Mouse (Mus musculus): Measurements from ENCODE around the gene Cfap73. TPM values are rescaled to one million over a fixed set of nuclear protein-coding genes. Genes with fewer than 3 reads are reported as not detected.

Cfap73 gene
- total RNA-seq (2021): not detected

DNA sequence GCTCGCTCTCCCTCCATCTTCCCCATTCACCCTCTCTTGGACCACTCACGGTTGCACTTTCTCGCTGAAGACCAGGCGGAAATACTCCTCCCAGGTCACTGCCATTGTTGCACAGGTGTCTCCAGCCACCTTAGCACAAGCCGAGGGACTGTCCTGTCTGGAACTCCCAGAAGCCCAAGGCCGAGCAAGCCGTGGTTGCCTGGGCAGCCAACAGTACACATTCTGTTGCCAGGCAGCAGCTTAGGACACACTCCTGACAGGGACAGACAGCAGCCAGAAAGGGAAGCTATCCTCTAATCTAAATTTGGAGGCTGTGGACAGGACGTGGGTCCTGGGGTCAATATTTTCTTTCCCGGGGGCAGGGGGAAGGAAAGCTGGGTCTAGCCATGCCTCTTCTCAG is at the start of gene Cfap73:
Gene Cfap73 (minus strand): TSS at position 105 of the 400 bp plus-strand sequence.
- no peak for DNase-seq

DNA sequence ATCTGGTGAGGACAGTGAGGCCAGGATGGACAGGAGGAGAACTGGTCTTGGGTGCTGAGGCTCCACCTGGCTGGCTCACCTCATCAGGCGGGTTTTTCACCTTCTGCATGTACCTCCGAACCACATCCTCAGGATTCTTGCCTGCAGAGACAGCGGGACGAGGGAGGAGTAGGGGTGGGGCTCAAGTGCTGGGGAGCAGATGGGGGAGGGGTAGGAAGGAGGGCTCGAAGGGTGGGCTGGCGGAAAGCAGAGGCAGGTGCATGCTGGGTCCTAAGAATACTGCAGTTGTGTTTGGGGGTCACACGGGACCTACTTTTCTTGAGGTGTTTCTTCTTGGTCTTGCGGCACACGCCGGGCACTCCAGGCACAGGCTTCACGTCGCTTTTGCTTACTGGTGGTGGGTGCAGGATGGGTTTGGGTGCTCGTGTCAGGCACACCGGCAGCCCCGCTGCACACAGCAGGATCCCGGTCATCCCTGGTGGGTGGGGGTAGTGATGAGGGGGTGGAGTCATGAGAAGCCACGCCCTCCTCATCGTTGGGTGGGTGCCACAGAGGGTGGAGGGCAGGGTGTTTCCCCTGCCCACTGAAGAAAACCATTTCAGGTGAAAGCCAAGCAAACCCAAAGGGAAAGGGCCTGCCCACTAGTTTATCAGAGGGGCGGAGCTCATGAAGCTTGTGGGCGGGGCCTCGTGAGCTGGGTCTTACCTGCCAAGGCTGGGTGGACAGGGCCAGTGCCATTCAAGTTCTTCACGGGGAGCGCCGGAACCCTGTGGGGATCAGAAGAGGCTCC is 49.1 kb upstream of the Cfap73 start:
- no peak for DNase-seq

DNA sequence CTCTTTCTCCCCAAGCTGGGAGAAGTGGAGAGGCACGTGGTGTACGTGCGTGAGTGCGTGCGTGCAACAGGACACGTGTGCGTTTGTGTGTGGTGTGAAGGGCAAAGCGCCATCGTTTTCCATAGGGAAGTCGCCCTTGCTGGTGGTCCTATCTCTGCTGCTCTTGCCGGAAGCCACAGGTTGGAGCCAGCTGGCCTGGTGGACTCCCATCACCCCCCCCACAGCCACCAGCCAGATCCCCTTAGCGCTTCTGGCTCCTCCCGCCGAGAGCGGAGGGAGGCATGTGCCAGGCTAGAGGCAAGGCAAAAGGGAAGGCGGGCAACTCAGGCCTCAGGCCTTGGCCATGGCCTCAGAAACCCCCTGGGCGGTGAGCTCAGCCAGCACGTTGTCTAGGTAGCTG is 46.9 kb upstream of the Cfap73 start:
- DNase-seq: no peak

DNA sequence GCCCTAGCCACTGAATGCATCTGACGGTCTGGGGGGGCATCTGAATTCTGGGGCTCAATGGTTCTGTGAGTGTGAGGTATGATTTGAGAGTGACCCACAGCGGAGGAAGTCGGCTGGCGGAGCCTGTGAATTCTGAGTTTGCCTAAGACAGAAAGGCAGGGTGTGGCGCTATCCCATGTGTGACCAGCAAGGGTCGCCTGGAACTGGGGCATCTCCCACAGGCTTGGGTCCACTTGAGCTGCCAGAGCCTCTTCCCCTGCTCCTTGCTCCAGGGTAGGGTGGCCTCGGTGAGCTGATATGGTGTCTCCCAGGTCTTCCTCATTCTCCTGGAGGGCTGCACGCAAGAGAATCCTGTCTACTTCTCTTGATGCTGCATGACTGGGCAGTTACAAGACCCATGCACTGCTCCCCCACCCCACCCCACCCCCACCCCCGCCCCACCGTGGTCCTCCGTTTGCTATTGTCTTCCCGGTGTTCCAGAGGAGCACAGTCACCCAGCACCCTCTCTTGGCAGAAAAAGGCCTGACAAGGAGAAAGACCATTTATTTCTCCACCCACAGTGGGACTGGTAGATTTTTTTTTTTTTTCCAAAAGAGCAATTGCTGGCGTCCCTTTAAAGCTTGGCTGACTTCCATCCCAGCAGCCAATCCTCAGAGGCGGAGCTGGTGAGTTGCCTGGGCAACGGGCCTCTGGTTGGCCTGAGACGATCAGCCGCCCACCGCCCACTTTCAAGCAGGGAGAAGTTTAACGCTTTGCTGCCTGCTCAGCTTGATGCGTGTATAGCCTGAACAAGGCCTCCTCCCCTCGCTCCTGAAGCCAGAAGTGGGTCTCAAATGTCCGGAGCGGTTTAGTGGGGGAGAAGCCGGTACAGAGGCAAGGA is 45.9 kb upstream of the Cfap73 start:
- peak; percentile 86 for DNase-seq

DNA sequence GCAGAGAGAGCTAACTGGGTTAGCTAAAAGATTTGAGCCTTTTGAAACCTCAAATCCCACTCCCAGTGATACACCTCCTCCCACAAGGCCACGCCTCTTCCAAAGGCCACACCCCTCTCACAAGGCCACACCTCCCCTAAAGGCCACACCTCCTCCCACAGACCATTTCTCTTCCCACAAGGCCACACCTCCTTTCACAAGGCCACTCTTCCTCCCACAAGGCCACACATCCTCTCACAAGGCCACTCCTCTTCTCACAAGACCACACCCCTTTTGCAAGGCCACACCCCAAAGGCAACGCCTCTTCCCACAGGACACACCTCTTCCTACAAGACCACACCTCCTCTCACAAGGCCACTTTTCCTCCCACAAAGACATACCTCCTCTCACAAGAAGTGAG is 43.5 kb upstream of the Cfap73 start:
- DNase-seq: no peak

DNA sequence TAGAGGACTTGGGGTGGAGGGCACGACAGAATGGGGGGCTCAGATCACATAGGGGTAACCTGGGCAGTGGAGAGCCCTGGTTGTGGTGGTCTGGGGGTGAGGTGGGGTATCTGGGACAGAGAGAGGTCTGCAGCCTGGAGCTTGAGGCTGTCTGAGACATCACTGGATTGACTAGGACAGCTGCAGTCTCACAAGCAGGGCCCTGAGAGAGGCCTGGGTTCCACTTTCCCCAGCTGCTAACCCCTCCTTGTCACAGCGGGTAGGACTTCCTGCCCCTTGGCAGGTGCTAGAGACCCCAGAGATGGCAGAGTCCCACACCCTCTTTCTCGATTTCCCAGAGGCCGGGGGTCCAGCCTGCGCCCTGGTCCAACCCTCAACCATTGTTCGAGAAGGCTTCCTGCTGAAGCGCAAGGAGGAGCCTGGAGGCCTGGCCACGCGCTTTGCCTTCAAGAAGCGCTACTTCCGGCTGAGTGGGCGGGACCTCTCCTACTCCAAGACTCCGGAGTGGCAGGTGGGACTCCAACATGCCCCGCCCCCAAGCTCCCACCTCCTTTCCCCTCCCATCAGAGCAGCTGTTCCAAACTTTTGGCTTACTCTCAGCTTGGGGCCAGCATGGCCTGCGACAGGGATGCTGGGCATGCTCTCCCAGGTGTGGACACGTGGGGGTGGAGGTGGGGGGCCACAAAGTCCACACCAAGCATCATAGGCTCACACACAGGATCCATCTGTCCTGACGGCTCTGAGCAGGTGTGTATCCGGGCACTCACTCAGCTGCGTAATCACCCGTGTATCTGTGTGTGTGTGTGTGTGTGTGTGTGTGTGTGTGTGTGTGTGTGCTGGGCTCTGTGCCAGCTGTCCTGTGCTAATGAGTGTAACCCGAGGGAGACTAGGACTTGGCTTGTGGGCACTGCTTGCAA is 40.5 kb upstream of the Cfap73 start:
- DNase-seq: no peak

DNA sequence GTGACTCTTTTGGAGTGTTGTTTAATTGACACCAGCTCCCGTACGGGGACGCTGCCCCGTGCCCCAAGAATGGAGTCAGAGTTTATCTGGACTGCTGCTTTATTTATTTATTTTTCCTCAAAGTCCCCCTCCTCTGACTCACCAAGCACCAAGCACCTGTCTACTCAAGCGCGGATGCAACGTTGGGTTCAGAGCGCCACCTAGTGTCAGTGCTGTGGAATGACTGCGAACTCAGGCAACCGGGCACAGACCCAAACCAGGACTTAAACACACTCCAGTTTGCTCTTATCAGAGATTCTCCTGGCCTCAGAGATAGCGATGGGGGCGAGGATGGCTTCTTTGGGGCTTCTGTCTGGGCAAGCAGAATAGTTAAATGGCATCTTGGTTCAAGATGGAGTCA is 39.6 kb upstream of the Cfap73 start:
- peak; percentile 77 for DNase-seq

DNA sequence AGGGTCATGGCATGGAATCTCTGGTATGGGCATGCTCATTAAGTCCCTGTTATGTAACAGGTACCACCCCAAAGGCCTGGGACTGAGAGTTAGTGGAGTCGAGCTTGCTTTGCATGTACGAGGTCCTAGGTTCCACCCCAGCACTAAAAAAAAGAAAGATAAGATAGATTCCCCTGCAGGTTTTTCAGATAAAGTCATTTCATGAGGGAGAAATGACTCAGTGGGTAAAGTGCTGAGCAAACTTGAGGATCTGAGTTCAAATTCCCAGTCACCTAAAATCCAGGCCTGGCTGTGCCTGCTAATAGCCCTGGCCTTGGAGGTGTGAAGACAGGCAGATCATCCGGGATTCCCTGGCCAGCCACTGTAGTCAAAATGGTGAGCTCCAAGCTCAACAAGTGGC is 37.8 kb upstream of the Cfap73 start:
- DNase-seq: no peak

DNA sequence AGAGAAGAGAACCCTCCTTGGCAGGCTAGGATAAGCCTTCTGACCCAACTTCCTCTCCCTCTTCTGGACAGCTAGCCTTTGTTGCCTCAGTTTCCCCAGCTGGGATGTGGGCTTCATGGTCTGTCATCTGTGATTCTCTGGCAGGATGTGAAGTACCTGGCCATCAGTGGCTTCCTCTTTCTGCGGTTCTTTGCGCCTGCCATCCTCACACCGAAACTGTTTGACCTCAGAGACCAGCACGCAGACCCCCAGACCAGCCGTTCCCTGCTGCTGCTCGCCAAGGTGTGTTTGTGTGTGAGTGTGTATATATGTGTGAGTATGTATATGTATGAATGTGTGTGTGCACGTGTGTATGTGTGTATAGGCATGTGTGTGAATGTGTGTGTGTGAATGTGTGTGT is 36.1 kb upstream of the Cfap73 start:
- no peak for DNase-seq

DNA sequence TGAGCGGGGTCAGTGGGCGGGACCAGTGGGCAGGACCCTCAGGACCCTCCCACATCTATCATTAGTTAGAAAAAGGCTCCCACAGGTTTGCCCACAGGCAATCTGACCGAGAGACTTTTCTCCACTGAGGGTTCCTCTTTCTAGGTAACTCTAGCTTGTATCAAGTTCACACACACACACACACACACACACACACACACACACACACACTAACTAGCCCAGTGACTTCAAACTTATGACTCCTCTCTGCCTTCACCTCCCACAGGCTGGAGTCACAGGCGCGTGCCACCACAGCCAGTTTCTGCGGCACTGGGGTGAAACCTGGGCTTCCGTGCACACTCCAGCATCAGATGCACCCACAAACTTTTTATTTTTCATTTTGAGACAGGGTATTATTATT is 34.7 kb upstream of the Cfap73 start:
- DNase-seq: no peak

DNA sequence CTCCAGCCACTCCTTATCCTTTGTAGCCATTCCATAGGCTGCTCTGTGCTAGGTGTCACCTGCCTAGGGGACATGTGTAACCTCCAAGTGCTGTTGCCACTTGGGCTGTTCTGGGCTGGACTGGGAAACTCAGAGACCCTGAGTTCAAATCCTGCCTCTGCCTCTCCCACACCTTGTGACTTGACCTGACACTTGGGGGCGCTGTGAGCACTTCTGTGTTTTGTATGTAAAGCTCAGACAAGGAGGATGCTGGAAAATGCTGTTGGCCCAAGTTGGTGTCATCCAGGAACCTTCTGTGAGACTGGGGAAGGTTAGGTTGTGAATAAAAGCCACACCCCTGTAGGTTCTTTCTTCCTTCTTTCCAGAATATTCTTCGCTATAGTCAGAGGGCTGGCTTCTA is 30.9 kb upstream of the Cfap73 start:
- DNase-seq: no peak

DNA sequence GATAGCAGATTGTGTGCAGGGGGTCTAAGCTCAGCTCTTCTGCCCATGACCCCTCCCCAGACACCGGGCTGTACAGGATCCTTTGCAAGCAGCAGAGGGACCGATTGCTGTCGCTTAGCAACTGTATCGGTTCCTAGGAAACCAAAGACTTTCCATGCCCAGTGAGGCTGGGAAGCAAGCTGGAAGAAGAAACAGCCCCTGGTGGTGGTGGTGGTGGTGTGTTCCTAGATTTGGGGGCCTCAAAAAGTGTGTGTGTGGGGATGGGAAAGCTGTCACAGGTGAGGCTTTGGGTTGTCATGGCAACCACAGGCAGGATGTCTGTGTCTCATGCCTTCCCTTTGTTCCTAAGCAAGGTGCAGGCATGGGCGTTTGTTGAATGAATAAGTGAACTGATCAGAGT is 26.8 kb upstream of the Cfap73 start:
- no peak for DNase-seq

DNA sequence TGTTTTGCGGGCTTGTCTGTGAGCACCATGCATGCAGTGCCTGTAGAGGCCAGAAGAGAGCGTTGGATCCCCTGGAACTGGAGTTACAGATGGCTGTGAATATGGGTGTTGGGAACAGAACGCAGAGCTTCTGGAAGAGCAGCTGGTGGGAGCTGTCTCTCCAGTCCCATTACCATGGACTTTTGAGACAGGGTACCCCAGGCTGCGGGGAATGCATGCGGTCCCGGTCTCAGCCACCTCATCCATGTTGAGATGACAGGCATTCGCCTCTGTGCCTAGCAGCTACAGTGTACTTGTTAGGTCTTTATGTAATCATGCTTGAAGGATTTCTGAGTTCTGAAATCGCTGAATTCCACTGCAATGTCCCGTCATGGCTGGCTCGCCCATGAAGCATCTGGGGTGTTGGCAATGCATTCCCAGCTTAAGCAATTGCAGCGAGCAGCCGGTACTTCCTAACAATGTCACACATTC is 22.3 kb upstream of the Cfap73 start:
- DNase-seq: no peak

DNA sequence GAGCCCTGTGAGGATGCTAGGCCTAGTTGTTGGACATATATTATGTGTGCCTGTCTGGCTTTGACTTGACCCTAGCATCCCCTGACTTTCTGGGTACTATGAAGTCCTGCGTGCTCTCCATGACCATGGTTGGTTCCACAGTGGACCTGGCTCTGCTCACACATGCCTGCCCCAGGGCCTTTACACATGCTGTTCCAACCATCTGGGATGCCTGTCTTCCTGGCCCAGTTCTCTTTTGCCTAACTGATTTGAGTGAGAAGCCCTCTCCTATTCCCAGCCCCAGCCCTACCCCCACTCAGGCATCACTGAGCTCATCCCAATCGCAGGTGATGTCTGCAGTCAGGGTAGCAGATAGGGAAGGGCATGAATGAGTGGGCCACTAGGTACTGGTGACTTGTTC is 19.8 kb upstream of the Cfap73 start:
- no peak for DNase-seq

DNA sequence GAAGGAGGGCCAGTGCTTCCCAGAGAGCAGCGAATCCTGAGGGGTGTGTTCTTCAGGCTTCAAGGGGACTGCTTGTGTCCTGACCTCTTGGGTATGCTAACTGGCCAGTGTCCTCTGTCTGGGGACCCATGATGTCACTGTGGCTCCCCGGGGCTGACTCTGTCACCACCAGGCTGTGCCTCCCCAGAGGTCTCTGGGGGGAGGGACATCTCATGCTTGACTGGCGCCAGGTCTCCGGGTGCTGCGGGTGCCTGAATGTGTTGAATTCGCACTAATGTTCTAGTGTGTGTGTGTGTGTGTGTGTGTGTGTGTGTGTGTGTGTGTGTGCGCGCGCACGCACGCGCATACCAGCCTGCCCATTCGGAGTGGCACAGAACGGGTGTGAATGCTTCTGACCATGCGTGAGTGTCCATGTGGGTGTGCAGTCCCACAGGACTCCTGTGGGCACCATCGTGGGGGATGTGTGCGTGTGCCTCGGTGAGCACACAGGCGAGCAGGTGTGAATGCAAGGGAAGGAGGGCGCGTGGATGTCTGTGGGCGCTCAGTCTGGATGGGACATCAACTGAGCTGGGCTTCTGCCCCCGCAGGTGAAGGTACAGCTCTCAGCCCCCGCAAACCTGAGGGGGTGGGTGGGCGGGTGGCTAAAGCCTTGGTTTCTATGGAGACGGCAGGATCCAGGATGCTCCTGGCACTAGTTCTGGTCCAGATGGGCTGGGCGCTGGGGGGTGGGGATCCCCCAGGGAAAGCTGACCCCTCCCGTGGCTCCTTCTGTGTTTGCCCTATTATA is 19.1 kb upstream of the Cfap73 start:
- no peak for DNase-seq

DNA sequence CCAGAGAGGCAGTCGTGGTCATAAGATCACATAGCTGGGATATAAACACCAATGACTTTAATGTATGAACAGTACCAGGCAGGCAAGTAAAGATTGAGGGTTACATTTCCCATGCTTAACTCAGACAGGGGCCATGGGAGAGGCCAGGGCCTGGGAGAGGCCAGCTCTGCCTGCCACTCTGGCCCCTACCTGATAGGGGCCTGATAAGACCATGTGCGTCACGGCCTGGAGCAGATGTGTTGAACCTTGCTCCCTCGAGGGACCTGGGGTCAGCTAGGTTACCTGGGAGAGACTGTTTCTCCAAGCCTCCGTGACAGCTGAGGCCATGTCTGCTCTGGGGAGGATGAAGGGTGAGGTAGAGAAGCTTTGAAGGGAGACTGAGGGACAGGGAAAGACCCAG is 17.2 kb upstream of the Cfap73 start:
- DNase-seq: no peak

DNA sequence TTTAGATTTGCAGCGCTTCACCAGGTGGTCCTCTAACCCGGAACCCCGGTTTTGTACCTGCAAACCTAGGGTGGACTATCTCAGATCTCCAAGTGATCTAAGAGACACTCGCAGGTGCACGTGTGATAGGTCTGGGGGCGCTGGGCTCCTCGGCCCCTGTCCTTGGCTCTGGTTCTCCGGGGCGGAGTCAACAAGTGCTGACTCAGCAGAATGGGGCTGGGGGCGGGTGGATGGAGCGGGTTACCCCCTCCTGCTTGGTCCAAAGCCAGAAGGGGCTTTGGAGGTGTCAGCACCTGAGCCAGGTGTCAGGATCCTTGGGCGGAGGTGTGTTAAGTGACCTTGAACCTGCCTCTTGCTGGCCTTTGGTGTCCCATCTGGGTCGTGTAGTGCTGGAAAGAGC is 15.9 kb upstream of the Cfap73 start:
- DNase-seq: no peak

DNA sequence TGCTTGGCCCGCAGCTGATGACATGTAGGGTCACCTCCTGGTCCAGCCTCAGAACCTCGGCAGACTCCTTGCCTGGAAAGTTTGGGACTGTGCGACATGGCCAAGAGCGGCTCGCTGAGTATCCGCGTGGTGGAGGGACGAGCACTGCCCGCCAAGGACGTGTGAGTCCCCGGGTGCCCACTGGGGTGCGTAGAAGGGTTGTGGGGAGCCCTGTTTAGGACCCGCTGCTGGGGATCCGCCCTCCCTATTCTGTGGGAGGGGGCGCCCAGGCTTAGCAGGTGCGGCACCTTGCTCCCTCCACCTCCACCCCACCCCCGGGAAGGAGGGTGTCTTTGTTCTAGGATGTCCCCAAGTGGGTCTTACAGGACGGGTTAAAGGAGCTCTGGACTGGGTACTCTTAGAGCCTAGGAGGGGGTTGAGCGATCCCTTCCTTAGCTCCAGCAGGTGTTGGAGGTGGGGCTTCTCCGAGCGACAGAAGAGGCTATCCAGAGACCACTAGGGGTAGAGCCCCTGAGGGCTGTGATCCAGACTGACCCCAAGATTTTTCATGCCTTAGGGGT is 15.4 kb upstream of the Cfap73 start:
- no peak for DNase-seq

DNA sequence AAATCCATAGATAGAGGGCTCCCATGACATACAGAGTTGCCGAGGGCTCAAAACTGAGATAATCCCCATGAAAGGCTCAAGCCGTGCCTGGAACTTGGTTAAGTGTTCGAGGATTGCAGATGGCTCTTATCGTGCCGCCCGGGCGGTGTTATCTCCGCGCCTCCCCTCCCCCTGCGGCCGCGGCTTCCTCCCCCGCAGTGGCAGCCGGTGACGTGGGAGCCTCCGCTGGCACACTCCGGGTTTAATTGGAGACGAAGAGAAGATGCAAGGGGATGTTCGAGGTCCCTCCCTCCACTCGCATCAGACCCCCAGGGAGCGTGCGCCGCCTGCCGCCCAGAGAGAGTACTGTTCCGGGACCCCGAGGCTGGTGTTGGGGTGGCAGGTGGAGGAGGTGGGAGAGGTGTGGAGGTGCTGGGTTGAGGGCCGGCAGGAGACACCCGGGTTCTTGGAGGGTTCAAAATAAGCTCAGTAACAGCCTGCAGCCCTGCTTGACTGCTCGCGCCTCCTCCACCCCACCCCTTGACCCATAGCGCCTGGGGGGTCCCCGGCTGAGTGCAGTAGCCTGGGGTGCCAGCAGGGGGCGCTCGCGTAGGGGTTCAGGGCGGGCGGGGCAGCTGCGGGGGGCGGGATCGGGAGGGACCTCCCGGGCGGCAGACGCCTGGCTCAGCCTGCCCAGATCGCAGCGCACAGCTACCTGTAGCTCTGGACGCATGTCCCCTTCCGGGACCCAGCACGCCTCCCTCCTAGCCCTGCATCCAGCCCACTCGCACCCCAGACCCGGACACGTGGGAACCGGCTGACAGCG is 14.7 kb upstream of the Cfap73 start, which contains the start of gene Rasal1:
Gene Rasal1 (plus strand): TSS at position 244 of the 805 bp plus-strand sequence.
- DNase-seq: peak; percentile 55

DNA sequence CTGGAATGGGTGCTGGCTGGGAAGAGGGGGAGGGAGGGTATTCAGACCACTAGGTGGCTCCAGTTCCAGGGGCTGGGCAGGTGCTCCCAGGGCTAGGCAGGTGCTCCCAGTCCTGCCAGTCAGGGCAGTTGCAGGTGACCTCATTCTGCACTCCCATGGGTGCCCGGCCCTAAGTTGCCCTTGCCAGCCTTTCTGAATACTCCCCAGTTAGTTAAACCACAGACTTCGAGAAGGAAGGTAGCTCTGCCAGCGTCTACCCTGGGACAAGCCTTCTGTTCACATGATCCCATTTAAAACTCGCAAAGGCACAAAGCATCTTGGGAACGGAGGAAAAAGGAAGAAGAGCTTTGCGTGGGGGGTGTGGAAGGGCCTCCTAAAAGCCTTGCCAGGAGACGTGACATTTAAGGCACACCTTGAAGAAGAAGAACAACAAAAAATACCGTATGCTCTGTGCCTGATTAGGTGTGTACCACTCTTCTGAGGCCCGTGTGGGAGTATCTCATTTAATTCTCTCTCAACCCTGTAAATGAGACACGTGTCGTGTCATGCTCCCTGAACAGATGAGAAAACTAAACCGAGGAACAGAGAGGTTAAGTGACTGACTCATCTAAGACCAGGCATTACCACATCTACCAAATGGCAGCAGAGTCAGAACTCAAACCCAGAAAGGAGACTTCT is 13.9 kb upstream of the Cfap73 start:
- DNase-seq: no peak
